Mouse (Mus musculus) yolk sac, embryonic 10.5 days (tissue): ENCODE data around the gene Hipk4.
"Not testable (repeated sequence)": the region's sequence is repeated elsewhere in the genome, so short reads cannot be mapped to it uniquely, and the experiment has no call there.

Experiments used
- DNase-seq: peaks from one replicate; pipeline ENCODE4 v3.0.0-alpha.2; 2017; ENCODE audit warnings: low spot score

Hipk4 gene

DNA sequence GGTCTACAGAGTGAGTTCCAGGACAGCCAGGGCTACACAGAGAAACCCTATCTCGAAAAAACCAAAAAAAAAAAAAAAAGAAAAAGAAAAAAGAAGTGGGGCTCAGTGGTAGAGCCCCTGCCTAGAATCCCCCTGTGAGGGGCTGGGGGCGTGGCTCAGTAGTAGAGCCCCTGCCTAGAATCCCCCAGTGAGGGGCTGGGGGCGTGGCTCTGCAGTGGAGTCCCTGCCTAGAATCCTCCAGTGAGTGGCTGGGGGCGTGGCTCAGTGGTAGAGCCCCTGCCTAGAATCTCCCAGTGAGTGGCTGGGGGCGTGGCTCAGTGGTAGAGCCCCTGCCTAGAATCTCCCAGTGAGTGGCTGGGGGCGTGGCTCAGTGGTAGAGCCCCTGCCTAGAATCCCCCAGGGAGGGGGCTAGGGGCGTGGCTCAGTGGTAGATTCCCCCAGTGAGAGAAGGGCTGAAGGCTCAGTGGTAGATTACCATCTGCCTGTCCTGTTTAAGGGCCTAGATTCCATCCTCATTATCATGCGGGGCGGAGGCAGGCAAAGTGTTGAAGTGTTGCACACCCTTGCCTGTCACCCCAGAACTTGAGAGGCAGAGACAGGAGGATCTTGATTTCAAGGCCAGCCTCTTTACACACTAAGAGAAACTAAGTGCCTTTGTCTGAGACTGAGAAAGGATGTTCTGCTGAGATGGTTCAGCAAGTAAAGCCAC, 28.3 kb upstream of the Hipk4 start:
- DNase-seq: not testable (repeated sequence)

GRCm38 (mm10) chr7:27499036-27499435, 24.0 kb upstream of the Hipk4 start, which contains the start of gene Prx:
Gene Prx, plus strand, starts transcription at chr7:27499324.
- no peak for DNase-seq

DNA sequence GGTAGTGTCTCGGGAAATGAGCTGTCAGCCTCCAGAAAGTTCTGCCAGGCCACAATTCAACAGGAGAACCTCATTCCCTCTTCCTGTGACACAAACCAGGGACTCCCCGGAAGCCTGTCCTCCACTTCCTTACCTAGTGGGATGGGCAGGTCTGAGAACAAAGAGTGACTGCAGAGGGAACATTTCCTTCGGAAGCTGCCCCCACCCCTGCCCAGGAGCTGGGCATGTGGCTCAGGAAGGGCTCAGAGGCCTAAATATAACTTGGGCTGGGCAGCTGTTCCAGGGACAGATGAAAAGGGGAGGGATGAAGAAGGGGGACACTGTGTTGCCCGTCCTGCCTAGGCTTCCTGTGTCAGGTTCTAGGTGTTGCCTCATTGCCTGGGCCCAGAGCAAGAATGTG, 21.4 kb upstream of the Hipk4 start:
- no peak for DNase-seq

GRCm38 (mm10) chr7:27506765-27507370, 16.2 kb upstream of the Hipk4 start:
- peak; percentile 42 for DNase-seq

GRCm38 (mm10) chr7:27507711-27508647, 15.1 kb upstream of the Hipk4 start:
- peak; percentile 100 for DNase-seq

DNA sequence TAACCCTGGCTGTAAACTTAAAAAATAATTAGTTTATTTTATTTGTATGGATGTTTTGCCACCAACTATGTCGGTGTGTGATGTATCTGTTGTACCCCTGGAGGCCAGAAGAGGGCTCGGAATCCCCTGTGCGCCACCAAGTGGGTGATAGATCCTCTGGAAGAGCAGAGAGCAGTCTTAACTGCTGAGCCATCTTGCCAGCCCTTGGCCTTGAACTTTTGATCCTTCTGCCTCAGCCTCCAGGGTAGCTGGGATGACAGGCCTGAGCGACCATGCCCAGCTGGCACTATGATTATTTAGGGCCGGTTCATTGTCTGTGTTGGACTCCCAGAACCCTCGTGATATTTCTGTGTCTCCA, 14.4 kb upstream of the Hipk4 start:
- peak; percentile 50 for DNase-seq

GRCm38 (mm10) chr7:27510809-27511208, 12.3 kb upstream of the Hipk4 start:
- DNase-seq: no peak

DNA sequence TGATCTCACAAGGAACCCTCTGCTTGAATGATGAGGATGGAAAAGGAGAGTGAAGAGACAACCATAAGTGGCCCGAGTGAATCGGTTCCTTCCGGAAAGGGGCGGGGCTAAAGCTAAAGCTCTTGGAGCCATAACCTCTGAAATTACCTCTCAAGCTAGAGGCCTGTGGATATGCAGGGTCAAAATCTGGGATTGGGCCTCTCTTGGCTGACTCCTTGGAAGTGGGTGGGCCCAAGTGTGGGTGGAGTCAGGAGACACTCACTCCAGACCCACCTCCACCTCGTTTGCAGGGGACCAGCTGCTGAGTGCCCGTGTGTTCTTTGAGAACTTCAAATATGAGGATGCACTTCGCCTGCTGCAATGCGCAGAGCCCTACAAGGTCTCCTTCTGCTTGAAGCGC, 8.1 kb upstream of the Hipk4 start:
- no peak for DNase-seq

DNA sequence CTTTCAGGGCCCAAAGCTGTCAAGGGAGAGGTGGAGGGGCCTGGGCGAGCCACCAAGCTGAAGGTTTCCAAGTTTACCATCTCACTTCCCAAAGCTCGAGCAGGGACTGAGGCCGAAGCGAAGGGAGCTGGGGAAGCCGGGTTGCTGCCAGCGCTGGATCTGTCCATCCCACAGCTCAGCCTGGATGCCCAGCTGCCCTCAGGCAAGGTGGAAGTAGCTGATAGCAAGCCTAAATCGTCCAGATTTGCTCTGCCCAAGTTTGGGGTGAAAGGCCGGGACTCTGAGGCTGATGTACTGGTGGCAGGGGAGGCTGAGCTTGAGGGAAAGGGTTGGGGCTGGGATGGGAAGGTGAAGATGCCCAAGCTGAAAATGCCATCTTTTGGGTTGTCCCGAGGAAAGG, 4.8 kb upstream of the Hipk4 start:
- no peak for DNase-seq

- no peak for DNase-seq
Measured at GRCm38 (mm10) chr7:27520104-27520503, 3.0 kb upstream of the Hipk4 start.

GRCm38 (mm10) chr7:27520599-27520998, 2.5 kb upstream of the Hipk4 start:
- no peak for DNase-seq

GRCm38 (mm10) chr7:27523805-27524204, 738 bp downstream of the Hipk4 start:
- DNase-seq: no peak

GRCm38 (mm10) chr7:27526039-27526827, 3.2 kb downstream of the Hipk4 start:
- DNase-seq: peak; percentile 42

- no peak for DNase-seq
Measured at GRCm38 (mm10) chr7:27529070-27529469, 6.0 kb downstream of the Hipk4 start.

- no peak for DNase-seq
Measured at GRCm38 (mm10) chr7:27530937-27531336, 7.9 kb downstream of the Hipk4 start.

DNA sequence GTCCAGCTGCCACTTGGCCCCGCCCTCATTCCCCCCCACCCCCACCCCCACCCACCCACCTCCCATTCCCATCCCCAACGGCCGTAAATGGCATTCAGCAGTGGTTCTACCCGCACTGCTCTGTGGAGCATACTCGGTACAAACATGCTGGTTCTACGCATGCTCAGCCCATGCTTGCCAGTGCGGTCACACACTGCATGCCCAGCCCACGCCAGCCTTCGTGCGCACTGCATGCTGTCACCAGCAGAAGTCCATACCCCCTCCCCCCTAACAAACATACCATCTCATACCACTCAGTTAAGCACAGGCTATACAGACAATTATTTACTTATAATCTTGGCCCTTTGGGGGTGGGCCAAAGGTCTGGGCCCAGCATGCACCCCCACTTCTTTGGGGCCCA, 8.6 kb downstream of the Hipk4 start:
- no peak for DNase-seq

- no peak for DNase-seq
Measured at GRCm38 (mm10) chr7:27532480-27533050, 9.5 kb downstream of the Hipk4 start.

- DNase-seq: peak; percentile 20
Measured at GRCm38 (mm10) chr7:27535386-27535785, 12.3 kb downstream of the Hipk4 start.

DNA sequence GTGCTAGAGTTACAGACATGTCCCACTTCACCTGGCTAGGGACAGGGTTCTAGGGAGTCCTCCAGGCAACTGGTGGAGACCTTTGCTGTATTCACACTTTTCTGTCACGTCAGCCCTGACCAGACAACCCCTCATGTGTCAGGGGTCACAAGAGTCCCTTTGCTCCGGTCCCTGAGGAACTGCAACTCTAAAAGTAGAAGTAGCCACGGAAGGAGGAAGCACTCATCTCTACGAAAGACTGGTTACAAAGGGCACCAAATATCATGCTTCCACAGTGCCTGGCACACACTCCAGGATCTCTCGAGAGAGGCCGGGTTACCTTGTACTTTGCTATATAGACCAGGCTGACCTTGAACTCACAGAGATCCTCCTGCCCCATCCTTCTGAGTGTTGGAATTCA, 13.6 kb downstream of the Hipk4 start:
- DNase-seq: no peak

DNA sequence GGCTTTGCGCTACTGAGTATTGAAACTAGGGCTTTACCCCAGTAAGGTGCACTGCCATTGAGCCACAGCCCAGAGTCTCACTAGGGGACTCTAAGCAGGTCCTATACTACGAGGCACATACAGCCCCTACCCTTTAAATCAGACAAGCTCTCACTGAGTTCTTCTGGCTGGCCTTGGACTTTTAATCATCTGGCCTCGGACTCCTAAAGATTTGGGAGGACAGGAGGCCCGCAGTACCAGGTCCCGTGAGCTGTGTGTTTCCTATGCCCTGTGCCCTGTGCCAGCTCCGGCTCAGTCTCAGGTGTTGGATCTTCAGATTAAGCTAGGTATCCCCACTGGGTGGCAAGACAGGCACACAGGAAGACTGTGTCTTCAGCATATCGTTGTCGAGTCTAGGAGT, 14.9 kb downstream of the Hipk4 start:
- no peak for DNase-seq

- DNase-seq: no peak
Measured at GRCm38 (mm10) chr7:27538797-27539196, 15.7 kb downstream of the Hipk4 start.

DNA sequence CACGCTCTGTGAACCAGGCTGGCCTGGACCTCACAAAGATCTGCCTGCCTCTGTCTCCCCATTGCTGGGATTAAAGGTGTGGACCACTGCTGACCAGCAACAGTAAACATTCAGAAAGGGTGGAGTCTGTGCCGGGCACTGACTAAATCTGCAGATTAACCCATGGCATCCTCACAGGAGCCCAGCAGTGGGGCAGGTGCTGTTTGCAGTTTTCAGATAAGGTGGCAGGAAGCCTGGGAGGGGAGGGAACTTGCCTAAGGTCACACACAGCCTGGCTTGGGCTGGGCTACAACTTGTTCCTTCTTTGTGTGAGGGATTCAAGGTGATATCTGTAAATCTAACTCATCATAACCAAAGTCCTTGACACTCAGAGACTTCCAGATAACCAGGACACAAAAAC, 17.5 kb downstream of the Hipk4 start:
- no peak for DNase-seq
